Mouse (Mus musculus) gastrocnemius, postnatal 36 days (tissue): ENCODE measurements around the gene Lipo2. TPM values are rescaled to one million over a fixed set of nuclear protein-coding genes. Genes with fewer than 3 reads are reported as not detected.
"Not testable (repeated sequence)": the region's sequence is repeated elsewhere in the genome, so short reads cannot be mapped to it uniquely, and the experiment has no call there.

Experiments
- DNase-seq, 2 experiments: peaks; one replicate each; pipeline ENCODE4 v3.0.0; 2022
- intact Hi-C: fragments of 180-260 bp; cut with DNase I; formaldehyde crosslinking; loops from one replicate; pipeline ENCODE4 v1.15.1; 2025
- long read RNA-seq, 2 experiments: library from polyadenylated mRNA; stranded (forward); transcript quantifications; one replicate each; pipeline ENCODE4 v2.0.0; 2021
- total RNA-seq, 2 experiments: library from RNA; stranded (reverse); gene quantifications; 2 replicates each; pipeline ENCODE4 v1.2.3; 2021

Lipo2 gene
- total RNA-seq = not detected
- long read RNA-seq, experiment 1 = 0 reads
- long read RNA-seq, experiment 2 = 0 reads

DNA sequence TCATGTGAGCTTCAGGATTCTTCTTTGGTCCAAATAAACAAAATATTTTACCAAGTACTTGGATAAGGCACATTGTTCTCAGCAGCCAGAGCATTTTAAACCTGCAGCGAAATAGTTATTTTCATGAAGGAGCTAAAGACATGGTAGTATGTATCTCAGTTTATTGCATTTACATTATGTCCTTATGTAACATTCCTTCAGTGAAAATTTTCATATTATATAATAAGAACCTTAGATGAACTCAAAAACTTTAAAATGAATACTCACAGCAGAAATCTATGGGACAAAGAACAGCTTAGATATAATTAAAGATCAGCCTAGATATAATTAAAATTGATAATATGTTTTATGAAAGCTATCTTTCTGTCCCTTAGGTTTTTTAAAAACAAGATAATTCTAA, at the start of gene Lipo2:
Gene Lipo2 (minus strand): TSS at position 101 of the 400 bp plus-strand sequence.
- intact Hi-C loops, DNase-seq: not testable (repeated sequence)

DNA sequence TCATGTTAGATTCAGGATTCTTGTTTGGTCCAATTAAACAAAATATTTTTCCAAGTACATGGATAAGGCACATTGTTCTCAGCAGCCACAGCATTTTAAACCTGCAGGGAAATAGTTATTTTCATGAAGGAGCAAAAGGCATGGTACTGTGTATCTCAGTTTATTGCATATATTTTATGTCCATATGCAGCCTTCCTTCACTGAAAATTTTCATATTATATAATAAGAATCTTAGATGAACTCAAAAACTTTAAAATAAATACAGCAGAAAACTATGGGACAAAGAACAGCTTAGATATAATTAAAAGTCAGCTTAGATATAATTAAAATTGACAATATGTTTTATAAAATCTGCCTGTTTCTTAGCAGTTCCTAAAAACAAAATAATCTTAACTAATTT, 36.2 kb upstream of the Lipo2 start, which contains the start of gene Lipo1:
Gene Lipo1 (minus strand): TSS at position 101 of the 400 bp plus-strand sequence.
- intact Hi-C loops, DNase-seq: not testable (repeated sequence)

DNA sequence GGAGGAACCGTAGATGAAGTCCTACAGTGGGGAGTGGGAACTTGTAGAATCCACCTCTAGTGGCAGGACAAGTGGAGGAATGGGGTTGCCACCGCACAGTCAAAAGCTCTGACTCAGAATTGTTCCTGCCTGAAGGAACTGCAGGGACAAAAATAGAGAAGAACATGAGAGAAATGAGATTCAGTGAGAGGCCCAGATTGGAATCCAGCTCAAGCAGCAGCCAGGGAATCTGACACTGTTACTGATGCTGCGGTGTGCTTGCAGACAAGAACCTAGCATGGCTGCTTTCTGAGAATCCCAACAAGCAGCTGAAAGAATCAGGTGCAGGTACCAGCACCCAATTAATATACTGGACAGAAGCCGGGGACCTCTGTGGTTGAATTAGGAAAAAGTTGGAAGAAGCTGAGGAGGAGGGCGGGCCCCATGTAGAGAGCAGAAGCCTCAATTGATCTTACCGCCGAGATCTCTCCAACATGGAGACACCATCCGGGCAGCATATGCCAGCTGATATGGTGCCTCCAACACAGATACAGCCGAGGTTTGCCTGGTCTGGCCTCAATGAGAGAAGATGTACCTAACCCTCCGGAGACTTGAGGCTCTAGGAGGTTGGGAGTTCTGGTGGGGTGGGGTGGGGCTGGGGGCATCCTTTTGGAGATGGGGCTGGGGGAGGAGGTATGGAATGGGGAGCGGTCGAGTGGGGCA, 35.6 kb upstream of the Lipo2 start:
- intact Hi-C loops = no loop called here
- DNase-seq = no peak

DNA sequence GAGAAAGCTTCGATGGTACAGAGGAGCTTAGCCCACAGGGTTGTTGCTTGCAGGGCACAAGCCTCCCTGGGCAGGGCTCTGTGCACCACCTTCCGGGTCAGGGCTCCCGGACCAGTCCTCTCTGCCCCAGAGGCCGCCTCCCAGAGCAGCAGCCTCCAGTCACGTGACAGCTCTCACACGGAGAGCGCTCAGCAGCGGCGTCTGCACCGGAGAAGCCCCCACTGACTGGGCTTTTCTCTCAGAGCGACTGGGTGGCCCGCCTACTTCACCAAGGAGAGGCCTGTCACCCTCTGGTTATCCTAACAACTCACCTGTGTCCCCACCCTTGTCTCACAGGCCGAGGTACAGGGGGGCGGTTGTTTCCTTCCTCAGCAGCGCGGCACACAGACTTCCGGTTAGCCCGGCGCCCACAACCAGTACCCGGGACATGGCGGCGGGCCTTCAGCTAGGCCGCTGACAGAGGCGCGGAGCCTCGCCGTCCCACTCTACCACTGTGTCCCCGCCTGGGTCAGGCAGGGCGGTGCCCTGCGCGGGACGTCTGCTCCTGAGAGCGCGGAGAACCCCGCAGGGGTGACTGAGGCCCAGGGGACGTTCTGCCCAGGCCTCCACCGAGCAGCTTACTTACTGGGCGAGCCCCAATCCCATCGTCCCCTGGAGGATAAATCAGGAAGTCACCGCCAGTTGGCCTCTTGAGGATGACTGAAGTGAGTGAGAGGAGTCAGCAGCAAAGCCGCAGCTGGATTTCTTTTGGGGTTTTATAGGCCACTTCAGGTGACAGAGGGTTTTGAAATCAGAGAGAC, 10.3 kb upstream of the Lipo2 start, which contains the start of gene Lipo3:
Gene Lipo3 (minus strand): TSS at position 665 of the 800 bp plus-strand sequence.
- intact Hi-C loops = not testable (repeated sequence)
- DNase-seq = peak; percentile 4 to 14

Other genes starting within 250 kb of the Lipo2 start
- under 1 TPM; 0.15 to 0.17 TPM for gene Lipo4, start 233.6 kb downstream of the Lipo2 start, total RNA-seq
- not detected for gene Gm8978, start 126.1 kb downstream of the Lipo2 start, total RNA-seq
- gene Lipo3, start 10.6 kb upstream of the Lipo2 start, total RNA-seq = 1 to 10 TPM; 4.3 to 4.6 TPM
- gene Lipo1, start 36.1 kb upstream of the Lipo2 start, total RNA-seq = not detected
- not detected for gene Lipf, start 209.8 kb upstream of the Lipo2 start, total RNA-seq